Mouse (Mus musculus) ES-Bruce4 (cell line): Measurements from ENCODE around the gene Krt86.

Experiments used
- CTCF ChIP-seq: IDR thresholded peaks from one replicate; pipeline ENCODE4 v1.8.1; 2011; ENCODE audit warnings: low read depth, low read length
- EP300 ChIP-seq: IDR thresholded peaks from 2 replicates; pipeline ENCODE4 v1.6.1; 2011; ENCODE audit warnings: low read depth, low read length; ENCODE audit not compliant: insufficient read depth
- POLR2A ChIP-seq: IDR thresholded peaks from one replicate; pipeline ENCODE4 v1.8.1; 2011; ENCODE audit warnings: low read length; ENCODE audit not compliant: insufficient read depth

DNA sequence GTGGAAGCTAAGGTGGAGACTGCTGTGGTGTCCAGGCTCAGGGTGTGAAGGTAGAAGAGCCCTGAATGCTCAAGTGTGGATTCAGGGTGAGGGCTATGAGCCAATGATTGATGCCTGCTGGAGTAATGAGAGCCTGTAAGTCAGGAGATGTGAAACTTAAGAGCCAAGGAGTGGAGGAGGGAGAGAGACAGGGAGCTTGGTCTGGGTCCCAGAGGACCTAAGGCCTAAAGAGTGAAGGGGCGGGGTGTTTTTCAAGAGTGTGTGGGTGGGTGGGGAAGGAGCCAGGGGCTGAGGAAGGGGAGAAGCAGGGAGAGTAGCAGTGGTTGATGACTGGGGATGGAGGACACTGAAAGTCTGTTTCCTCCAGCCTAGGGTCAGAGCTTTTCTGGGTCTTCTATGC is 10.4 kb downstream of the Krt86 start:
- no peak for TF ChIP-seq CTCF
- no peak for TF ChIP-seq POLR2A
- TF ChIP-seq EP300, result no peak
